Mouse (Mus musculus): ENCODE data around the gene Dcdc2c.

GRCm38 (mm10) chr12:28552299-28552698, at the start of gene Dcdc2c:
- TF ChIP-seq CTCF (IDR thresholded peaks at IDR 0.05; ENCODE audit: low read depth): no peak
- TF ChIP-seq EP300 (optimal IDR thresholded peaks at IDR 0.05): no peak

Measured in stomach, postnatal 0 days (tissue).